Mouse (Mus musculus) midbrain, embryonic 11.5 days (tissue): ENCODE results near the gene Gfm1. TPM values are rescaled to one million over a fixed set of nuclear protein-coding genes. Genes with fewer than 3 reads are reported as not detected.

Experiments used
- ATAC-seq: fragments of 200-750 bp; cut with Nextera tagmentation; 2 replicates; pipeline ENCODE4 v1.8.0; 2017; ENCODE audit warnings: moderate TSS enrichment, moderate library complexity; ENCODE audit not compliant: low FRiP score
- DNase-seq: peaks from one replicate; pipeline ENCODE4 v3.0.0; 2015; ENCODE audit warnings: low spot score; ENCODE audit errors: missing footprints
- H3K27ac ChIP-seq: fragments of 300-500 bp; sonication (generic); 2 replicates; pipeline ENCODE4 v1.5.1; 2014; ENCODE audit warnings: low read depth, low read length
- H3K27me3 ChIP-seq: fragments of 300-500 bp; sonication (generic); 2 replicates; pipeline ENCODE4 v1.6.1; 2014; ENCODE audit warnings: mild to moderate bottlenecking, low read length, moderate library complexity, mixed read lengths; ENCODE audit not compliant: control insufficient read depth, insufficient read depth
- H3K36me3 ChIP-seq: fragments of 300-500 bp; sonication (generic); 2 replicates; pipeline ENCODE4 v1.6.1; 2014; ENCODE audit warnings: mild to moderate bottlenecking, low read length, moderate library complexity, mixed read lengths; ENCODE audit not compliant: control insufficient read depth, insufficient read depth
- H3K4me1 ChIP-seq: fragments of 300-500 bp; sonication (generic); 2 replicates; pipeline ENCODE4 v1.6.1; 2014; ENCODE audit warnings: low read length; ENCODE audit not compliant: control insufficient read depth, insufficient read depth
- H3K4me2 ChIP-seq: fragments of 300-500 bp; sonication (generic); 2 replicates; pipeline ENCODE4 v1.6.1; 2014; ENCODE audit warnings: mild to moderate bottlenecking, moderate library complexity
- H3K4me3 ChIP-seq: fragments of 300-500 bp; sonication (generic); 2 replicates; pipeline ENCODE4 v1.5.1; 2014; ENCODE audit warnings: low read depth, low read length
- H3K9ac ChIP-seq: fragments of 300-500 bp; sonication (generic); 2 replicates; pipeline ENCODE4 v1.6.1; 2014; ENCODE audit warnings: low read length
- H3K9me3 ChIP-seq: fragments of 300-500 bp; sonication (generic); 2 replicates; pipeline ENCODE4 v1.6.1; 2016; ENCODE audit warnings: low read length; ENCODE audit not compliant: control insufficient read depth
- WGBS: fragments of 180-500 bp; shearing (Covaris S2); extraction: QIAGEN DNeasy Blood & Tissue Kit; methylation state at CpG from one replicate; pipeline ENCODE4 v1.1.7; 2014; 5-methylcytosine and 5-hydroxymethylcytosine counted together
- polyA plus RNA-seq: library from polyadenylated mRNA; unstranded; fragments of >200 nt; fragmentation: Nextera tagmentation; extraction: Ambion mirVana; gene quantifications from 2 replicates; pipeline ENCODE4 v1.2.1, GENCODE M21; 2014

Gene Gfm1
- polyA plus RNA-seq, 1 experiment from 2014 or later = 49.9 TPM

DNA sequence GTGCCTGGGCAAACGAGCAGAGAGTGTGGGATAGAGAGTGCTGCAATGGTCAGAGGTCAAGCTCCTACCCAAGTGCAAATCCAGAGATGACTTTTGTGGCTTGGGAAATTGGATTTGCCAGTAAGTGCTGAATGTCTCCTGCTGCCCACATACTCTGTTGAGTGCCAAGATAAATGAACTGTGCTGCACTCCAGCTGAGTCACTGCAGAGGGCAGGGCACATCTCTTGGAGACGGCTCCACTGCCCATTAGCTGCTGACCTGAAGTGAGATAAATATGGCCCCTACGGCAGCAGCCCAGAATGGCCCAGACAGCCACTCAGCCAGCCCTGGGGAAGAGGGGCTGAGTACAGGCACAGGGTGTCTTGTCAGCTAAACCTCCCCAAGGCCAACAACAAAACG is 60.3 kb downstream of the Gfm1 start:
- H3K27ac ChIP-seq = no peak overlapping the region
- H3K9me3 ChIP-seq = no peaks in the 10 kb centered on the region
- H3K4me1 ChIP-seq = no peaks in the 10 kb centered on the region
- H3K36me3 ChIP-seq = no peaks in the 10 kb centered on the region
- 80% methylated on average over 4 of the region's 4 CpGs for WGBS
- DNase-seq (no peak), ATAC-seq (no peak)
- no peak overlapping the region for H3K4me3 ChIP-seq
- no peaks in the 10 kb centered on the region for H3K27me3 ChIP-seq
- no peak overlapping the region for H3K9ac ChIP-seq
- no peak overlapping the region for H3K4me2 ChIP-seq

DNA sequence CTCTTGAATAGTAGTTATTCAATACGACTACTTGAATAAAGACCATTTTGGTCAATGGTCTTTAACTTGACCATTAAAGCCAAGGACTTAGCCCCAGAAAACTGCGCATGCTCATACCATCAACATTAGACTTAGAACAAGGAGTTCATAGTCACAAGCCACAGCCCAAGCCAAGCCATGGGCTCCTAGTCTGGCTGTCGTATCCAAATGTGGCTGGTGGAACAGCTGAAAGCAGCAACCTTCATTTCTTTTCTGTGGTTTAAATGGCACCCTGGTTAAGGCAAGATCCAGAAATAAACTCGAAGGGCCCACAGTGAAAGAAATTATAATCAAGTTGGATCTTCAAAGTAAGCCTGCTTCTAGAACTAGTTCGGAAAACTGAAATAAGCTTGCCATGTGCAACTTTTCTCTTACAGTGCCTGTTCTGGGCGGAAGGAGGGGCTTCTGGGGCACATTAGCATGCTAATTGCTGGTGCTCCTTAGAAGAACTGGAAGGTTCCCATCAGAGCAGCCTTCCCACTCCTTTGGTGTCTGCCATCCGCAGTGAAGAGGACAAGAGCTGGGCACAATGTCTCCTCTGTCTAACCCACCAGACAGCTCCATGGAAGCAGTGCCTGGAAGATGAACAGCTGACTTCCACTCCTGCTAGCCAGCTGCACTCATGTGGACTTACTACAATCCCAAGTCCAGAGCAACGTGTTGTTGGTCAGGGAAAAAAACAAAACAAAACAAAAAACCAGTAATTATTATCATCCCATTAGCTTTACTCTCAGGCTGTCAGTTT is 62.4 kb downstream of the Gfm1 start:
- no peaks in the 10 kb centered on the region for H3K9me3 ChIP-seq
- DNase-seq = no peak
- no peak for ATAC-seq
- no peaks in the 10 kb centered on the region for H3K4me1 ChIP-seq
- no peaks in the 10 kb centered on the region for H3K27me3 ChIP-seq
- H3K27ac ChIP-seq = no peak overlapping the region
- 79% methylated on average over 8 of the region's 8 CpGs for WGBS
- no peak overlapping the region for H3K4me2 ChIP-seq
- no peak overlapping the region for H3K4me3 ChIP-seq
- H3K36me3 ChIP-seq = no peaks in the 10 kb centered on the region
- H3K9ac ChIP-seq = no peak overlapping the region

DNA sequence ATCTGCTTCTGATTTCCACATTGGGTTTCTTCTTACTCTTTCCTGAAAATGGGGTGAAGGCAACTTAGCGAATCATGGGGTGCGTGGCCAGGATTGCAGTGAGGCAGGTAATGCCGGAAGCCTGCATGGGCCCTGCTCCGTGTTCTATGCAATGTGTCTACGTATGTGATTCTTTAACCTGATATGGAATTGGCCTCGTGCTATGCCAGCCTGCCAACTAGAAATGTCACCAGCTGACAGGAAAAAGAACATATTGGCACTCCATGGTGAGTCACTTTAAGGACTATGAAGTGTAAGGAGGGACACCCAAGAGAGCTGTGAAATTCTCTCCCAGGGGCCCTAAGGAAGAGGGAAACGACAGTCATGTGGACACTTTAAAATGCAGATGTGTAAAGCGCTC is 63.2 kb downstream of the Gfm1 start:
- H3K27me3 ChIP-seq = no peaks in the 10 kb centered on the region
- H3K9me3 ChIP-seq = no peaks in the 10 kb centered on the region
- no peak for ATAC-seq
- no peaks in the 10 kb centered on the region for H3K36me3 ChIP-seq
- H3K4me3 ChIP-seq = no peak overlapping the region
- WGBS = 90% methylated on average over 8 of the region's 8 CpGs
- no peak overlapping the region for H3K4me2 ChIP-seq
- H3K27ac ChIP-seq = no peak overlapping the region
- DNase-seq = no peak
- H3K9ac ChIP-seq = no peak overlapping the region
- H3K4me1 ChIP-seq = no peaks in the 10 kb centered on the region

DNA sequence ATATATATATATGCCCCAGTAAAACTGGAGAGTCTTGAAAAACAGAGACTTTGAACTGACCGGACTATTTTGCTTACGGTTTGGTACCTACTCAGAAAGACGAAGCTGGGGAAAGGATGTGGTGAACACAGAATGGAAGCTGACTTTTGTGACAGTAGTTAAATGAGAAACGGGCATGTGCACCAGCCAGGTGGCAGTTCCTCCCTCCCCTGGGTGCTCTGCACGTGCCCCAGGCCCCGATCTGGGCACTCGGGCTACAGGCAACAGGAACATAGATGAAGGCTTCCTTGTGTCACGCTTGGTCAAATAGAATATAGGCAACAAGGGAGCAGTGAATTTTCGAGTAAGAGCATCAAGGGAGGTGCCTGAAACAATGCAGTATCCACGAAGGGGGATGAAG is 66.4 kb downstream of the Gfm1 start:
- 88% methylated on average over 10 of the region's 10 CpGs for WGBS
- ATAC-seq = no peak
- Histone ChIP-seq H3K4me3 (no peak overlapping the region), H3K27ac (no peak overlapping the region), H3K9me3 (no peaks in the 10 kb centered on the region), H3K9ac (no peak overlapping the region), H3K4me2 (no peak overlapping the region), H3K4me1 (no peaks in the 10 kb centered on the region), H3K36me3 (no peaks in the 10 kb centered on the region), H3K27me3 (no peaks in the 10 kb centered on the region)
- no peak for DNase-seq

DNA sequence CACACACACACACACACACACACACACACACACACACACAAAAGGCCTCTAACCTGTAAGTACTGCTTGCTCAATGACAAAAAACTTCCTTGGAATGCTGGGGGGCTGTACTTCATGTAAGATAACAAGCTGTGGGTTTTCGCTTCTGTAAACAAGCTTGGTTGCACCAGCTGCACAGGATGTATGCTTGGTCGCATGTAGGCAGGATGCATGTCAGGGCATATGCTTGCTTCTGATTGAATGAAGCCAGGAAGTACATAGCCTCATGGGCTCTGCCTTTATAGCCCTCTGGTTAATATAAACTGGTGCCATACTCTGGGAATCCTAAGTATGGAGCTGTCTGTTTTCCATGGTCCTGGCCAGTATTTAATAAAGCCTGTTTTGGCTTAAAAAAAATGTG is 68.1 kb downstream of the Gfm1 start:
- Histone ChIP-seq H3K27me3 (no peaks in the 10 kb centered on the region), H3K9ac (no peak overlapping the region), H3K4me1 (no peaks in the 10 kb centered on the region), H3K27ac (no peak overlapping the region), H3K4me3 (no peak overlapping the region), H3K9me3 (no peaks in the 10 kb centered on the region), H3K36me3 (no peaks in the 10 kb centered on the region), H3K4me2 (no peak overlapping the region)
- DNase-seq (no peak), ATAC-seq (no peak)
- whole genome bisulfite sequencing = 89% methylated on average over 2 of the region's 2 CpGs

DNA sequence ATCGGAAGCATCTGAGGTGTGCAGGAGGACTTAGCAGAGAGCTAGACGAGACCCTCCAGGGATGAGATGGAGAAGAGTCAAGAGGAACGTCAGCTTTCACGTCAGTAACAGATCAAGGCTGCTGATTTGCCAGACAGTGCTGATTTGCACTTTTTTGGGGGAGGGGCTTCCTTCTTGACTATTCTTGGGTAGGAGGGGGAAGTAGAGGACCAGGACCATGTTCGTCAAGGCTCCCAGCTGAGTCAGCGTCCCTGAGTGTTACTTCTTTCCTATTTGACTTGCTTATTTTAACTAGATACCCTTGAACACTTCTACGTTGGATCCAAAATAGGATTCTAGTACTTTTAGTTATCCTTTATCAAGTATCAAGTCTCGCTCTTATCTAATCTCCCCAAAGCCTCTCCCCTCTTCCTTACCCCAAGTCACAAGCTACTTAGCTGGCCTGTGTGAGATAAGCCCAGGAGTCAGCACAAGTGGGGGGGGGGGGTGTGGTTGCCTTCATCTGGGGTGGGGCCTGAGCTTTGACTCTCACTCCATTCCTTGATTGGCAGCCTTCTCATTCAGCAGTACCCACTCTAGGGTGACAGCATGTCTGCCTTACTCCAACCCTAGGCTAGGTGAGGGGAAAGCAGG is 69.0 kb downstream of the Gfm1 start:
- peaks cover 6% of the 10 kb centered on the region for H3K4me1 ChIP-seq

DNA sequence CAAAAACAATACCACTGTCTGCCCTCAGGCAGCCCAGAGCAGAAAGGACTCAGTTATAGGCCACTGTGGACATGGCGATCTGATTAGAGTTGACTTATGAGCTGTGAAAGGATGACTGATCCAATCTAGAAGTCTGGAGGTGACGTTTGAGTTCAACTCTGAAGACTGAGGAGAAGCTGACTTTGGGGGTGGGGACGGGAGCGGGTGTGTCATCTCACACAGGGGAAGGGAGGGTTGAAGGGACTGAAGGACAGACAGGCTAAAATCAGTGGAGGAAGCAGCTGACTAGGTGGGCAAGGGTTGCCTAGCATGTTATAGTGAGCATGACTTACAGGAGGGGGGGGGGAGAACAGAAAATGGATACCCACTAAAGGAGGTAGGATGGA is 69.5 kb downstream of the Gfm1 start:
- H3K4me1 ChIP-seq = peaks cover 8% of the 10 kb centered on the region
- H3K27me3 ChIP-seq = no peaks in the 10 kb centered on the region
- ATAC-seq = no peak
- no peak overlapping the region for H3K4me2 ChIP-seq
- no peak overlapping the region for H3K4me3 ChIP-seq
- H3K9ac ChIP-seq = no peak overlapping the region
- no peak overlapping the region for H3K27ac ChIP-seq
- 88% methylated on average over 4 of the region's 4 CpGs for WGBS
- no peaks in the 10 kb centered on the region for H3K9me3 ChIP-seq
- H3K36me3 ChIP-seq = no peaks in the 10 kb centered on the region
- no peak for DNase-seq

More for the DNA sequence above, 69.0 kb downstream of the Gfm1 start:
- no peak overlapping the region for H3K4me2 ChIP-seq
- H3K4me3 ChIP-seq = no peak overlapping the region
- ATAC-seq (no peak), DNase-seq (no peak)
- no peaks in the 10 kb centered on the region for H3K36me3 ChIP-seq
- 89% methylated on average over 8 of the region's 8 CpGs for WGBS
- H3K27ac ChIP-seq = no peak overlapping the region
- no peaks in the 10 kb centered on the region for H3K27me3 ChIP-seq
- no peak overlapping the region for H3K9ac ChIP-seq
- H3K9me3 ChIP-seq = no peaks in the 10 kb centered on the region

DNA sequence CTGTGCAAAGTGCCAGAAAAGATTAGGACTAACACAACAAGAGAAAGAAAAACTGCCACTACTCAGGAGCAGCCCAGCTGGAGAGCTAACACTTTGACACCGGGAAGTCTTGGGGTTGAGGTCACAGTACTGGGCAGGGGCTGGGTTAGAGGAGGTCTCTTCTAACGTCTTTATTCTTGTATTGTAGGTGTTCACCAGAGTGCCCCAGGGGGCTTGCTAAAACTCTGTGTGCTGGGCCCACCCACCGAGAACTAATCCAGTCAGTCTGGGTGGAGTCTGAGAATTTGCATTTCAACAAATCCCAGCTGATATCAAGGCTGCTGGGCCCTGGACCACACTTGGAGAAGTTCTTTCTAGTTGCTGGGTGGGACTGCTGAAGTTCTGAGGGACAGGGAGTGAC is 74.0 kb downstream of the Gfm1 start:
- 3% methylated on average over 3 of the region's 3 CpGs for WGBS
- ATAC-seq = peak; percentile 81
- H3K36me3 ChIP-seq = no peaks in the 10 kb centered on the region

DNA sequence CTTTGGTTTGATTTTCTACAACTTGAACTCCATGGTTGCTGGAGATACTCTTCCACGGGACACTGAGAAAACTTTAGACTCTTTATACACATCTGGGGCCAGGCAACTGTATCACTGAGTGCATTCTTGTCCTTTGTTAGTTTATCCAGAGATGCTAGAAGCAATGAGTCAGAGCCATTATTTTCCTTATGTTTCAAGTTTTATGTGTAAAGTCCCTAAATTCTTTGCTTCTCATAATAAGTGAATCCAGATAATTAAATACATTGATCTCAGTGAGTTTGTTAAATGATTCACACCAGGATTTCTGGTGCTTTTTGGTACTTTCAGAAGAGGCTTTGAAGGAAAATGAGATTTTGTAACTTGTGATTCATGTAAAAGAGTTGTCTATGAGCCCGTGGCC is 75.4 kb downstream of the Gfm1 start:
- Histone ChIP-seq H3K4me2 (no peak overlapping the region), H3K9me3 (no peaks in the 10 kb centered on the region), H3K4me1 (peaks cover 8% of the 10 kb centered on the region), H3K9ac (no peak overlapping the region), H3K36me3 (no peaks in the 10 kb centered on the region), H3K27ac (no peak overlapping the region), H3K4me3 (no peak overlapping the region), H3K27me3 (no peaks in the 10 kb centered on the region)
- no peak for ATAC-seq
- 78% methylated on average over 2 of the region's 2 CpGs for WGBS
- DNase-seq = no peak

More for the DNA sequence above, 74.0 kb downstream of the Gfm1 start:
- DNase-seq = peak; percentile 85
- Histone ChIP-seq H3K9me3 (no peaks in the 10 kb centered on the region), H3K4me3 (no peak overlapping the region), H3K27ac (no peak overlapping the region), H3K4me2 (no peak overlapping the region), H3K27me3 (no peaks in the 10 kb centered on the region), H3K4me1 (peaks cover 8% of the 10 kb centered on the region), H3K9ac (no peak overlapping the region)
